Comparison of ENCODE assay signal across 8 mouse cellular contexts in the genomic region with DNA sequence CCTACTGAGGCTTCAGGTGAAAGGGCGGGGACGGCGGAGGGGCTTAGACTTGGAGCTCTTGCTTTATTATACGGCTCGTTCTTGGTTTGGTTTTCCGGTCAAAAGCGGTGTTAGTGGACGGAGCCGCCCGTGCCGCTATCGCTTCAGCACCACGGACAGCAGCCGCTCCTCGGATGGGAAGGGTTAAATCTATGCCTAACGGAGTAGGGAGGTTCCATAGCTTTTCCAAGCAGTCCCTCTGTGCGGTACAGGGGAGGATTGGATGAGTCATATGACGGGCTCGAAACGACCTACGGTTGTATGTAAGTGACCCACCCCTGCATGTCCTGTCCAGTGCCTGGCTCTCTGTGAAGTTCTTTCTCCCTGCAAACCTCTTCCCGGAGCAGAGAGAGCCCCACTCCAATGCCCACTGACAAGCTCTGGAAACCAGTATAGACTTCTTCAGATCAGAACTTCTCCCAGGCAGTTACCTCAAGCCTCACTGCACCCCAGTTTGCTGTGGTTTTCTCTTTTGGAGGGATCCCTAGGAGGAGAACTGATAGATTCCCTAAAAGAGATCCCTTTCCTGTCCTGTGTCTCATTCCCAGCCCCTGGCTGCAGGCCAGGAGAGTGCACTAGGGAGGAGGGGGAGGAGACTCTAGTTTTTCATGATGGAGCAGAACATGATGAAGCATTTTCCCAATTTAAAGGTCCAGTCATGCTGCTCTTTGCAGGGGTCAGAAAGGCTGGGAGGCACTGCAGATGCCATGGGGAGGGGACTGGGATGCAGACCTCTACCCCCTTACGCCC. TPM values are rescaled to one million over a fixed set of nuclear protein-coding genes. Genes with fewer than 3 reads are reported as not detected.
A peak's percentile ranks its signal among the peaks of the same experiment; 100 is the strongest.
DNase-seq lines count a peak whose midpoint lies in the region; ATAC-seq and TF ChIP-seq lines count a peak whose summit lies in the region.

No protein-coding gene starts in this region.

- H3K4me1 ChIP-seq in kidney, embryonic 14.5 days (ENCODE audit: control insufficient read depth, insufficient read depth, low read length), result peaks cover 12% of the 10 kb centered on the region
- H3K4me1 ChIP-seq in forebrain, postnatal 0 days (ENCODE audit: insufficient read depth), result peaks cover 8% of the 10 kb centered on the region; the same call in 1 of the 2 replicates
- H3K4me1 ChIP-seq in midbrain, embryonic 13.5 days (replicated peaks), result peaks cover 53% of the 10 kb centered on the region

- H3K36me3 ChIP-seq in kidney, embryonic 14.5 days (ENCODE audit: control insufficient read depth, insufficient read depth, low read length), result no peaks in the 10 kb centered on the region
- 0 out of 2 replicates have a peak, but pooled peaks cover 2% of the 10 kb centered on the region for H3K36me3 ChIP-seq in forebrain, postnatal 0 days (ENCODE audit: insufficient read depth)
- H3K36me3 ChIP-seq in midbrain, embryonic 13.5 days, result no peaks in the 10 kb centered on the region

- peaks cover 86% of the 10 kb centered on the region for H3K27me3 ChIP-seq in kidney, embryonic 14.5 days (ENCODE audit: control insufficient read depth, insufficient read depth, low read length)
- H3K27me3 ChIP-seq in forebrain, postnatal 0 days (ENCODE audit: insufficient read depth, low read length), result peaks cover 33% of the 10 kb centered on the region
- peaks cover 96% of the 10 kb centered on the region for H3K27me3 ChIP-seq in midbrain, embryonic 13.5 days

- peak; percentile 43 for DNase-seq in kidney, adult 9 months
- DNase-seq in adrenal gland, postnatal 10 days, result peak; percentile 82
- peak; percentile 34 for DNase-seq in forebrain, postnatal 0 days
- DNase-seq in kidney, postnatal 36 days, result peak; percentile 30 to 86
- peak; percentile 50 for DNase-seq in thymus, postnatal 14 days
- DNase-seq in layer of hippocampus, adult 18-20 months (ENCODE audit: low spot score in 2 of 2), result no peak

- H3K9me3 ChIP-seq in kidney, embryonic 14.5 days (ENCODE audit: control insufficient read depth, low read length), result no peaks in the 10 kb centered on the region
- H3K9me3 ChIP-seq in forebrain, postnatal 0 days (ENCODE audit: low read length), result no peaks in the 10 kb centered on the region
- H3K9me3 ChIP-seq in midbrain, embryonic 13.5 days, result no peaks in the 10 kb centered on the region

- 6% methylated on average over 23 of the region's 23 CpGs for WGBS in kidney, embryonic 14.5 days
- WGBS in forebrain, postnatal 0 days, result 5% methylated on average over 23 of the region's 23 CpGs
- WGBS in midbrain, embryonic 13.5 days, result 5% methylated on average over 23 of the region's 23 CpGs

- TF ChIP-seq CTCF in forebrain, postnatal 0 days (IDR thresholded peaks at IDR 0.05; ENCODE audit: low read depth), result no peak

- no peak overlapping the region for H3K4me3 ChIP-seq in kidney, embryonic 14.5 days (ENCODE audit: low read length)
- peak overlapping the region; percentile 71 for H3K4me3 ChIP-seq in forebrain, postnatal 0 days (ENCODE audit: low read depth, low read length)
- peak overlapping the region; percentile 66 for H3K4me3 ChIP-seq in midbrain, embryonic 13.5 days (replicated peaks)

- H3K4me2 ChIP-seq in kidney, embryonic 14.5 days (replicated peaks; ENCODE audit: low read depth, low read length), result no peak overlapping the region
- peak overlapping the region; percentile 82 for H3K4me2 ChIP-seq in forebrain, postnatal 0 days (ENCODE audit: low read depth)
- H3K4me2 ChIP-seq in midbrain, embryonic 13.5 days (replicated peaks), result peak overlapping the region; percentile 81

- no peak overlapping the region for H3K27ac ChIP-seq in kidney, embryonic 14.5 days (ENCODE audit: low read depth, low read length)
- no peak overlapping the region for H3K27ac ChIP-seq in forebrain, postnatal 0 days (ENCODE audit: low read depth, low read length)
- no peak overlapping the region for H3K27ac ChIP-seq in midbrain, embryonic 13.5 days

- no peak for ATAC-seq in kidney, embryonic 14.5 days (ENCODE audit: low FRiP score, low TSS enrichment)
- no peak for ATAC-seq in forebrain, postnatal 0 days
- ATAC-seq in midbrain, embryonic 13.5 days, result no peak

- H3K9ac ChIP-seq in kidney, embryonic 14.5 days (ENCODE audit: low read depth, low read length), result no peak overlapping the region
- peak overlapping the region; percentile 33; the same call in 1 of the 2 replicates for H3K9ac ChIP-seq in forebrain, postnatal 0 days
- peak overlapping the region; percentile 24 for H3K9ac ChIP-seq in midbrain, embryonic 13.5 days (replicated peaks)

RNA-seq across cellular contexts. Expression of gene Nefh, which starts 1.6 kb away (rescaled TPM):
- polyA plus RNA-seq in kidney, embryonic 14.5 days (2014; fragmentation: Nextera tagmentation; extraction: Ambion mirVana), result 0.22 and 0.23 TPM in 2 replicates
- total RNA-seq in adrenal gland, postnatal 10 days (2021), result 1 to 10 TPM; 2.4 to 3.4 TPM
- 2.7 and 3.3 TPM in 2 replicates for total RNA-seq in forebrain, postnatal 0 days (2014; rRNA removed)
- 2.2 and 3.3 TPM in 2 replicates for polyA plus RNA-seq in forebrain, postnatal 0 days (2015; fragmentation: Nextera tagmentation; extraction: Ambion mirVana)
- 1.2 TPM in 2 replicates for polyA plus RNA-seq in midbrain, embryonic 13.5 days (2015; fragmentation: Nextera tagmentation; extraction: Ambion mirVana)
- 10 to 100 TPM; 43.1 to 44.6 TPM for total RNA-seq in layer of hippocampus, adult 18-20 months (2021)

RNA-seq across cellular contexts. Expression of gene Ap1b1, which starts 37.2 kb away (rescaled TPM):
- 35.1 and 62.6 TPM in 2 replicates for polyA plus RNA-seq in kidney, embryonic 14.5 days (2014; fragmentation: Nextera tagmentation; extraction: Ambion mirVana)
- total RNA-seq in adrenal gland, postnatal 10 days (2021), result 10 to 100 TPM; 56.5 to 58.9 TPM
- 84.7 and 95.6 TPM in 2 replicates for total RNA-seq in forebrain, postnatal 0 days (2014; rRNA removed)
- 64.8 and 78.8 TPM in 2 replicates for polyA plus RNA-seq in forebrain, postnatal 0 days (2015; fragmentation: Nextera tagmentation; extraction: Ambion mirVana)
- 87.2 and 93.9 TPM in 2 replicates for polyA plus RNA-seq in midbrain, embryonic 13.5 days (2015; fragmentation: Nextera tagmentation; extraction: Ambion mirVana)
- 100 to 1,000 TPM; 155 TPM for total RNA-seq in layer of hippocampus, adult 18-20 months (2021)

RNA-seq across cellular contexts. Expression of gene Thoc5, which starts 54.3 kb away (rescaled TPM):
- 39.4 and 47.1 TPM in 2 replicates for polyA plus RNA-seq in kidney, embryonic 14.5 days (2014; fragmentation: Nextera tagmentation; extraction: Ambion mirVana)
- 10 to 100 TPM; 27.3 to 28.0 TPM for total RNA-seq in adrenal gland, postnatal 10 days (2021)
- 55.7 and 57.7 TPM in 2 replicates for total RNA-seq in forebrain, postnatal 0 days (2014; rRNA removed)
- 50.6 and 52.2 TPM in 2 replicates for polyA plus RNA-seq in forebrain, postnatal 0 days (2015; fragmentation: Nextera tagmentation; extraction: Ambion mirVana)
- polyA plus RNA-seq in midbrain, embryonic 13.5 days (2015; fragmentation: Nextera tagmentation; extraction: Ambion mirVana), result 63.3 and 65.1 TPM in 2 replicates
- 10 to 100 TPM; 37.1 to 37.2 TPM for total RNA-seq in layer of hippocampus, adult 18-20 months (2021)

Comparison
In these comparisons a context has a peak if more than half of its experiments do, and no peak if none do; other contexts are left out.
1. DNase-seq: peak in kidney, adult 9 months (single experiment), adrenal gland, postnatal 10 days (single experiment), forebrain, postnatal 0 days (single experiment), kidney, postnatal 36 days (2 of 2) and thymus, postnatal 14 days (single experiment); none in layer of hippocampus, adult 18-20 months (0 of 2).
2. RNA of gene Nefh, which starts 1.6 kb away (total RNA-seq): 43.1 to 44.6 TPM in layer of hippocampus, adult 18-20 months; 2.4 to 3.4 TPM in adrenal gland, postnatal 10 days and 2.7 to 3.3 TPM in forebrain, postnatal 0 days; every median in the first group is over 10 times any median in the second.